Mouse (Mus musculus) MEL (cell line): Measurements from ENCODE around the gene Arhgap4. TPM values are rescaled to one million over a fixed set of nuclear protein-coding genes. Genes with fewer than 3 reads are reported as not detected.

ENCODE experiments used
- DNase-seq: peaks from one replicate; pipeline ENCODE4 v3.0.0; 2011; ENCODE audit warnings: low read depth, low spot score
- H3K27ac ChIP-seq: 2 replicates; pipeline ENCODE4 v1.5.1; 2012; ENCODE audit warnings: low read depth, mild to moderate bottlenecking, control low read depth, low read length, moderate library complexity; ENCODE audit not compliant: control insufficient read depth
- H3K27me3 ChIP-seq, 2 experiments: fragments of 150-350 bp in 1 of 2; sonication (generic) in 1 of 2; 2 replicates each; pipeline ENCODE4 v1.6.1; 2012; ENCODE audit warnings: low read length in 2 of 2, mild to moderate bottlenecking in 2 of 2, improper control_type of control experiment in 1 of 2, moderate library complexity in 1 of 2; ENCODE audit not compliant: insufficient read depth in 2 of 2, control insufficient read depth in 1 of 2
- H3K36me3 ChIP-seq, 2 experiments: 2 replicates each; pipeline ENCODE4 v1.6.1; 2012 to 2014; ENCODE audit warnings: low read length in 2 of 2, improper control_type of control experiment in 1 of 2, inconsistent platforms in 1 of 2, mild to moderate bottlenecking in 1 of 2; ENCODE audit not compliant: insufficient read depth in 2 of 2, control insufficient read depth in 1 of 2
- H3K4me1 ChIP-seq, 2 experiments: fragments of 150-350 bp in 1 of 2; sonication (generic) in 1 of 2; 2 replicates each; pipeline ENCODE4 v1.6.1; 2012; ENCODE audit warnings: low read length in 2 of 2, improper control_type of control experiment in 1 of 2, mild to moderate bottlenecking in 1 of 2; ENCODE audit not compliant: insufficient read depth in 2 of 2, control insufficient read depth in 1 of 2
- H3K4me3 ChIP-seq, 2 experiments: fragments of 150-350 bp in 1 of 2; sonication (generic) in 1 of 2; 2 replicates each; pipeline ENCODE4 v1.5.1; 2012; ENCODE audit warnings: low read depth in 2 of 2, low read length in 2 of 2, mild to moderate bottlenecking in 2 of 2, moderate library complexity in 2 of 2, control low read depth in 1 of 2, improper control_type of control experiment in 1 of 2; ENCODE audit not compliant: control insufficient read depth in 1 of 2, insufficient read depth in 1 of 2
- H3K79me2 ChIP-seq: 2 replicates; pipeline ENCODE4 v1.6.1; 2012; ENCODE audit warnings: mild to moderate bottlenecking, low read length, moderate library complexity; ENCODE audit not compliant: control insufficient read depth, poor library complexity, insufficient read depth
- H3K9ac ChIP-seq: 2 replicates; pipeline ENCODE4 v1.6.1; 2012; ENCODE audit warnings: low read depth, mild to moderate bottlenecking, control low read depth, low read length, moderate library complexity; ENCODE audit not compliant: control insufficient read depth, poor library complexity, severe bottlenecking
- H3K9me3 ChIP-seq: fragments of 150-350 bp; sonication (generic); replicated peaks from 2 replicates; pipeline ENCODE4 v1.6.1; 2012; ENCODE audit warnings: mild to moderate bottlenecking, low read length, improper control_type of control experiment, moderate library complexity; ENCODE audit not compliant: insufficient read depth
- BHLHE40 ChIP-seq: IDR thresholded peaks from 2 replicates; pipeline ENCODE4 v1.6.1; 2012; ENCODE audit warnings: low read depth, mild to moderate bottlenecking, inconsistent platforms, low read length, improper control_type of control experiment, borderline replicate concordance
- CHD2 ChIP-seq: IDR thresholded peaks from 2 replicates; pipeline ENCODE4 v1.6.1; 2011; ENCODE audit warnings: low read length, improper control_type of control experiment
- CTCF ChIP-seq, 3 experiments: IDR thresholded peaks in 2 of 3; conservative IDR thresholded peaks in 1 of 3; 2 replicates each; pipeline ENCODE4 v1.5.1; 2011 to 2012; ENCODE audit warnings: low read length in 3 of 3, low read depth in 2 of 3, mild to moderate bottlenecking in 2 of 3, improper control_type of control experiment in 1 of 3, inconsistent platforms in 1 of 3, mixed read lengths in 1 of 3, moderate library complexity in 1 of 3; ENCODE audit not compliant: control insufficient read depth in 1 of 3, insufficient read depth in 1 of 3, poor library complexity in 1 of 3, severe bottlenecking in 1 of 3
- GATA1 ChIP-seq: IDR thresholded peaks from 2 replicates; pipeline ENCODE4 v1.6.1; 2011; ENCODE audit warnings: low read depth, low read length, improper control_type of control experiment
- MAFK ChIP-seq: IDR thresholded peaks from 2 replicates; pipeline ENCODE4 v1.6.1; 2011; ENCODE audit warnings: low read depth, mild to moderate bottlenecking, low read length, improper control_type of control experiment, borderline replicate concordance
- MAX ChIP-seq: IDR thresholded peaks from 2 replicates; pipeline ENCODE4 v1.6.1; 2011; ENCODE audit warnings: low read length, improper control_type of control experiment
- MAZ ChIP-seq: IDR thresholded peaks from 2 replicates; pipeline ENCODE4 v1.6.1; 2012; ENCODE audit warnings: low read depth, mild to moderate bottlenecking, inconsistent platforms, low read length, improper control_type of control experiment
- MEF2A ChIP-seq: IDR thresholded peaks from 2 replicates; pipeline ENCODE4 v1.6.1; 2014; ENCODE audit warnings: low read depth, mild to moderate bottlenecking, inconsistent platforms, low read length, improper control_type of control experiment; ENCODE audit not compliant: poor library complexity, insufficient replicate concordance, severe bottlenecking; ENCODE audit errors: extremely low read depth
- MXI1 ChIP-seq: IDR thresholded peaks from 2 replicates; pipeline ENCODE4 v1.6.1; 2011; ENCODE audit warnings: mild to moderate bottlenecking, low read depth, low read length, improper control_type of control experiment
- MYB ChIP-seq: IDR thresholded peaks from 2 replicates; pipeline ENCODE4 v1.6.1; 2011; ENCODE audit warnings: mild to moderate bottlenecking, low read depth, low read length, improper control_type of control experiment
- NELFE ChIP-seq: IDR thresholded peaks from 2 replicates; pipeline ENCODE4 v1.6.1; 2011; ENCODE audit warnings: low read depth, low read length, improper control_type of control experiment
- POLR2A ChIP-seq, 2 experiments: IDR thresholded peaks; 2 replicates each; pipeline ENCODE4 v1.6.1; 2011 to 2012; ENCODE audit warnings: low read length in 2 of 2, mild to moderate bottlenecking in 2 of 2, control low read depth in 1 of 2, improper control_type of control experiment in 1 of 2, low read depth in 1 of 2, moderate library complexity in 1 of 2; ENCODE audit not compliant: control insufficient read depth in 1 of 2, insufficient read depth in 1 of 2, poor library complexity in 1 of 2
- POLR2AphosphoS2 ChIP-seq: IDR thresholded peaks from 2 replicates; pipeline ENCODE4 v1.6.1; 2011; ENCODE audit warnings: low read length, improper control_type of control experiment
- POLR2AphosphoS5 ChIP-seq: IDR thresholded peaks from 2 replicates; pipeline ENCODE4 v1.6.1; 2012; ENCODE audit warnings: low read depth, borderline replicate concordance, mild to moderate bottlenecking, inconsistent platforms, low read length, moderate library complexity, mixed read lengths
- RAD21 ChIP-seq: IDR thresholded peaks from 2 replicates; pipeline ENCODE4 v1.6.1; 2011; ENCODE audit warnings: mild to moderate bottlenecking, low read depth, low read length, improper control_type of control experiment
- SIN3A ChIP-seq: IDR thresholded peaks from 2 replicates; pipeline ENCODE4 v1.6.1; 2012; ENCODE audit warnings: low read length, improper control_type of control experiment, inconsistent platforms
- TAL1 ChIP-seq: IDR thresholded peaks from 2 replicates; pipeline ENCODE4 v1.6.1; 2012; ENCODE audit warnings: mild to moderate bottlenecking, inconsistent platforms, low read length, moderate library complexity, mixed read lengths
- TBP ChIP-seq: IDR thresholded peaks from 2 replicates; pipeline ENCODE4 v1.8.0; 2011; ENCODE audit warnings: low read depth, low read length, improper control_type of control experiment
- ZC3H11A ChIP-seq: IDR thresholded peaks from 2 replicates; pipeline ENCODE4 v1.6.1; 2012; ENCODE audit warnings: low read depth, mild to moderate bottlenecking, inconsistent platforms, low read length, improper control_type of control experiment
- ZMIZ1 ChIP-seq: IDR thresholded peaks from 2 replicates; pipeline ENCODE4 v1.6.1; 2012; ENCODE audit warnings: low read depth, mild to moderate bottlenecking, inconsistent platforms, low read length, improper control_type of control experiment, moderate library complexity
- ZNF384 ChIP-seq: IDR thresholded peaks from 2 replicates; pipeline ENCODE4 v1.6.1; 2012; ENCODE audit warnings: low read depth, mild to moderate bottlenecking, inconsistent platforms, low read length, improper control_type of control experiment
- polyA plus RNA-seq, 2 experiments: library from polyadenylated mRNA; stranded (reverse) in 1 of 2; unstranded in 1 of 2; fragments of >175 nt in 1 of 2; fragments of >200 nt in 1 of 2; gene quantifications; 2 replicates each; pipeline versions ENCODE4 v1.2.1 to v1.2.4; 2012; ENCODE audit warnings: low replicate concordance in 2 of 2, low read depth in 1 of 2; ENCODE audit not compliant: insufficient read length in 2 of 2, insufficient read depth in 1 of 2, missing spikeins in 1 of 2
- total RNA-seq: library from RNA; depleted of rRNA; stranded (reverse); fragments of 300-350 nt; gene quantifications from 2 replicates; pipeline ENCODE4 v1.2.3, GENCODE M21; 2012

The Arhgap4 gene
- total and polyA plus RNA-seq, 3 experiments = 10.3 to 24.5 TPM; not detected in 1

GRCm38 (mm10) chrX:73930402-73931062 is 8.9 kb upstream of the Arhgap4 start, which contains the start of gene Renbp (continued):
- TF ChIP-seq SIN3A (peak; percentile 31; the same call in 1 of the 2 replicates), POLR2AphosphoS5 (no peak), CHD2 (no peak), GATA1 (no peak)

GRCm38 (mm10) chrX:73922550-73922882 is 846 bp upstream of the Arhgap4 start:
- TF ChIP-seq TBP = no peak
- 0 out of 2 replicates have a peak, but pooled peaks have one; percentile 18 for TF ChIP-seq ZNF384
- H3K4me1 ChIP-seq = peaks cover 3 to 20% of the 10 kb centered on the region in 2 experiments
- peak overlapping the region; percentile 94 for H3K9ac ChIP-seq
- H3K9me3 ChIP-seq = no peaks in the 10 kb centered on the region
- H3K36me3 ChIP-seq = peaks cover 0 to 25% of the 10 kb centered on the region in 2 experiments; a peak in 2 of 4 replicates
- peak overlapping the region; percentile 46 to 50 for H3K4me3 ChIP-seq
- no peaks in the 10 kb centered on the region for H3K27me3 ChIP-seq
- DNase-seq = no peak
- H3K79me2 ChIP-seq = peaks cover 22% of the 10 kb centered on the region
- H3K27ac ChIP-seq = peak overlapping the region; percentile 96

GRCm38 (mm10) chrX:73921285-73921822 is 316 bp downstream of the Arhgap4 start:
- TF ChIP-seq TBP = no peak
- TF ChIP-seq NELFE = 0 out of 2 replicates have a peak, but pooled peaks have one; percentile 69
- 0 out of 2 replicates have a peak, but pooled peaks have one; percentile 68 for TF ChIP-seq POLR2AphosphoS2
- TF ChIP-seq POLR2A (IDR thresholded peaks at IDR 0.05; ENCODE audit: control insufficient read depth in 1 of 2, insufficient read depth in 1 of 2, low read depth in 1 of 2, low read length in 2 of 2, poor library complexity in 1 of 2) = peak; percentile 29 to 38; a peak in 1 of 4 replicates
- no peak for TF ChIP-seq ZMIZ1
- no peak for TF ChIP-seq ZC3H11A
- no peak for TF ChIP-seq RAD21
- no peak for TF ChIP-seq MEF2A
- peak; percentile 25; the same call in 1 of the 2 replicates for TF ChIP-seq MXI1
- no peak for TF ChIP-seq BHLHE40
- no peak for TF ChIP-seq TAL1
- TF ChIP-seq ZNF384 = no peak
- TF ChIP-seq MAZ = no peak
- TF ChIP-seq MAX = no peak
- no peak for TF ChIP-seq CHD2
- TF ChIP-seq CTCF (IDR thresholded peaks at IDR 0.05 in 2 of 3, conservative IDR thresholded peaks at IDR 0.05 in 1 of 3; ENCODE audit: control insufficient read depth in 1 of 3, insufficient read depth in 1 of 3, low read depth in 2 of 3, low read length in 3 of 3, poor library complexity in 1 of 3, severe bottlenecking in 1 of 3) = no peak
- TF ChIP-seq MAFK = no peak
- no peak for TF ChIP-seq MYB
- peak overlapping the region; percentile 97 for H3K9ac ChIP-seq
- H3K27me3 ChIP-seq = no peaks in the 10 kb centered on the region
- H3K79me2 ChIP-seq = peaks cover 22% of the 10 kb centered on the region
- H3K4me3 ChIP-seq = peak overlapping the region; percentile 75 to 97
- DNase-seq = peak; percentile 50
- H3K9me3 ChIP-seq = no peaks in the 10 kb centered on the region
- H3K4me1 ChIP-seq = peaks cover 3 to 24% of the 10 kb centered on the region in 2 experiments
- peak overlapping the region; percentile 87 for H3K27ac ChIP-seq
- H3K36me3 ChIP-seq = peaks cover 0 to 25% of the 10 kb centered on the region in 2 experiments; a peak in 2 of 4 replicates
